Mouse (Mus musculus): ENCODE data around the gene Nxf1. TPM values are rescaled to one million over a fixed set of nuclear protein-coding genes. Genes with fewer than 3 reads are reported as not detected.

Nxf1 gene
- polyA plus RNA-seq, 1 experiment from 2014 or later: 192 TPM

DNA sequence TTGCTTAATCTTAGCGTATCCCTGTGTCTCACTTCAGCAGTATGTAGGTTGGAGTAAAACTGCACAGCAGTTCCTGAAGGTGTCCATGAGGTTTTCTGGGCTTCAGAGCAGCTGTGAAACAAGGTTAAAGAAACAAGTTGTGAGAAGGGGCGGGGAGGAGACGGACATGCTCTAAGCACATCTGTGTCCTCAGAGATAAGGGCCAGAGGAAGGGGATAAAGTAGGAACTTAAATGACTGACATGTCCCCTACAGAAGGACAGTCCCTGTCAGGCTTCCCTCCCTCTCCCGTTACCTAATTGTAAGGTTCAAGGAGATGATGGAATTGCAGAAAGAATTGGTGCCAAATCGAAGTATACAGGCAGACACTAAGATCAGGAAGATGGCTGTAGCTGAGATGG, 16.1 kb downstream of the Nxf1 start:
- peak overlapping the region; percentile 88 for H3K4me2 ChIP-seq (replicated peaks)
- no peaks in the 10 kb centered on the region for H3K9me3 ChIP-seq (replicated peaks)
- H3K4me3 ChIP-seq (replicated peaks): peak overlapping the region; percentile 78
- ATAC-seq (ENCODE audit: insufficient number of reproducible peaks, low FRiP score, low TSS enrichment, low read depth): no peak
- 83% methylated on average over 5 of the region's 5 CpGs for WGBS
- H3K4me1 ChIP-seq: peaks cover 25% of the 10 kb centered on the region
- H3K36me3 ChIP-seq: peaks cover 36% of the 10 kb centered on the region
- H3K9ac ChIP-seq: 0 out of 2 replicates have a peak overlapping the region, but pooled peaks have one; percentile 1
- H3K27ac ChIP-seq (replicated peaks): peak overlapping the region; percentile 99
- no peaks in the 10 kb centered on the region for H3K27me3 ChIP-seq

DNA sequence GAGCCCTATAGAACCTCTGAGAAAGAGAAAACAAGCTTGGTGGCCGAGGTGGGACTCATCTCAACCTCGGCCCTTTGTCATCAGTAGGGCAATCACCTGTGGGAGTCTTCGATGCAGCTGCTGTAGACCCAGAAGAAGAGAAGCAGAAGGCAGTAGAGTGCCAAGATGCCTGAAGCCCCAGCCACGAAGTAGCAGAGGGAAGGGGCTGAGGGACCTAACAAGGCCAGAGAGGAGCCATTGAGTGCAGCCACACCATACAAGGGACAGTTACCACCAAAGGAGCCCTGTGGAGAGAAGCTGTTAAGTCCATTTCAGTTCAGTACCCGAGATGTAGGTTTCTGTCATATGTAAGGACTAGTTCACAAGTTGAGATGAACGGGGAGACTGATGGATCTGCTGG, 16.5 kb downstream of the Nxf1 start:
- H3K27me3 ChIP-seq: no peaks in the 10 kb centered on the region
- H3K9ac ChIP-seq: peak overlapping the region; percentile 95; the same call in 1 of the 2 replicates
- peaks cover 35% of the 10 kb centered on the region for H3K36me3 ChIP-seq
- peak overlapping the region; percentile 78 for H3K4me3 ChIP-seq (replicated peaks)
- H3K9me3 ChIP-seq (replicated peaks): no peaks in the 10 kb centered on the region
- H3K27ac ChIP-seq (replicated peaks): peak overlapping the region; percentile 99
- peak overlapping the region; percentile 88 for H3K4me2 ChIP-seq (replicated peaks)
- no peak for ATAC-seq (ENCODE audit: insufficient number of reproducible peaks, low FRiP score, low TSS enrichment, low read depth)
- 55% methylated on average over 6 of the region's 6 CpGs for WGBS
- H3K4me1 ChIP-seq: peaks cover 25% of the 10 kb centered on the region

DNA sequence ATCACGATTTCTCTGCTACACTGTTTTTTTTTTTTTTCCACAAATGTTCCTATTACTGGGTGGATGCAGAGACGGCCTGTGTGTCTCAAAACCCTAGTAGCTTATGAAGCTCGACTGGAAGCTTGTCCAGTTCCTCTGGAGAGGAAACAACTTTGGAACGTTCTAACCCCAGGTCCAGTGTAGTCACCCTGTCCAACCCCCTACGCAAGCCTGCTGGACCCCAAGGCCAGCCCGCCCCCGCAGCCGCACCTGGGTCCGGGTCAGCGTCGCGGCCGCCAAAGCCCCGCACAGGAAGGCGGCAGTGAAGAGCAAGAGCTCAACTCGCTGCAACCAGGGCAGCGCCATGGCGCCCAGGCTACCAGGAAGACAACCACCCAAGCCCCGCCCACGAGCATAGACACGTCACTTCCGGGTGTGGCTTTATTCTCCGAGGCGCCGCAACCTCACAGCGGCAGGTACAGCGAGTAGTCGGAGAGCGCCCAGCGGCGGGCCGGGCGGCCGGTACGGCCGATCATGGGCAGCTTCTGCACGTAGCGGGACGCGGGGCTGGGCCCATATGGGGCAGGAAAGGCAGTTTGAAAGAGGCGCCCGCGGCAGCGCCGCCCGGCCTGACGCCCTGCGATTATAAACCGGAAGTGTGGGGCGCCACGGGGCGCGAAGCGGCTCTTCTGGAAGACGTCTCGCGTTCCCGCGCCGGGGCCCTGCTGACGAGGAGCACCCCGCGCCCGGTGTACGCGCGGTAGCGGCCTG, 17.4 kb downstream of the Nxf1 start, which contains the start of gene Tmem179b:
TSS of gene Tmem179b (minus strand) at position 382 of the 750 bp plus-strand sequence.
- peak within 1 kb of the TSS; percentile 88 for H3K4me2 ChIP-seq (replicated peaks)
- H3K27me3 ChIP-seq: no peaks in the 10 kb centered on the region
- peak within 1 kb of the TSS; percentile 99 for H3K27ac ChIP-seq (replicated peaks)
- ATAC-seq (ENCODE audit: insufficient number of reproducible peaks, low FRiP score, low TSS enrichment, low read depth): peak; percentile 93
- H3K9me3 ChIP-seq (replicated peaks): no peaks in the 10 kb centered on the region
- H3K9ac ChIP-seq: peak within 1 kb of the TSS; percentile 95
- WGBS: under 1% methylated on average over 68 of the region's 68 CpGs
- H3K36me3 ChIP-seq: peaks cover 33% of the 10 kb centered on the region
- peaks cover 25% of the 10 kb centered on the region for H3K4me1 ChIP-seq
- H3K4me3 ChIP-seq (replicated peaks): peak within 1 kb of the TSS; percentile 78

DNA sequence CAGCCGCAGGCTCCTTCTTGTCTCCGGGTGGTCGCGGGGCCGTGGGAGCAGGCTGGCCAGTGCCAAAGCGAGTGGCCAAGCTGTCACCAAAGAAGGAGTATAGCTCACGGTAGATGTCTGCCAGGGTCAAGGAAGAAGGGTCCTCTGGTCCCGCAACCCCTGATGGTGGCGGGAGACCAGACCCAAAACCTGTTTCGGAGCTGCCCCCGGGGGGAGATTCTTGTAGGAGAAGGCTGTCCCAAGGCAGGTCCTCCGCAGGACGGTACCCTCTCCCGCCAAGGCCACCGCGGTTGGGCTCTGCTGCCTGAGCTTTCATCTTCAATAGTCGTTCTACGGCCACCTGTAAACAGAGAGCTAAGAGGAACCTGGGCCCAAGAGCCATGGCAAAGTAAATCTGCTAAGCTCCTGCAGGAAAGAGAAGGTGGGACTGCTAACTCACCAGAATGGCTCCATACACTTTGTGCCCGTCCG, 18.1 kb downstream of the Nxf1 start:
- peak overlapping the region; percentile 78 for H3K4me3 ChIP-seq (replicated peaks)
- H3K4me1 ChIP-seq: peaks cover 25% of the 10 kb centered on the region
- H3K9ac ChIP-seq: peak overlapping the region; percentile 95
- H3K4me2 ChIP-seq (replicated peaks): peak overlapping the region; percentile 88
- H3K9me3 ChIP-seq (replicated peaks): no peaks in the 10 kb centered on the region
- WGBS: 4% methylated on average over 20 of the region's 20 CpGs
- ATAC-seq (ENCODE audit: insufficient number of reproducible peaks, low FRiP score, low TSS enrichment, low read depth): peak; percentile 22
- H3K27ac ChIP-seq (replicated peaks): peak overlapping the region; percentile 99
- peaks cover 30% of the 10 kb centered on the region for H3K36me3 ChIP-seq
- H3K27me3 ChIP-seq: no peaks in the 10 kb centered on the region

DNA sequence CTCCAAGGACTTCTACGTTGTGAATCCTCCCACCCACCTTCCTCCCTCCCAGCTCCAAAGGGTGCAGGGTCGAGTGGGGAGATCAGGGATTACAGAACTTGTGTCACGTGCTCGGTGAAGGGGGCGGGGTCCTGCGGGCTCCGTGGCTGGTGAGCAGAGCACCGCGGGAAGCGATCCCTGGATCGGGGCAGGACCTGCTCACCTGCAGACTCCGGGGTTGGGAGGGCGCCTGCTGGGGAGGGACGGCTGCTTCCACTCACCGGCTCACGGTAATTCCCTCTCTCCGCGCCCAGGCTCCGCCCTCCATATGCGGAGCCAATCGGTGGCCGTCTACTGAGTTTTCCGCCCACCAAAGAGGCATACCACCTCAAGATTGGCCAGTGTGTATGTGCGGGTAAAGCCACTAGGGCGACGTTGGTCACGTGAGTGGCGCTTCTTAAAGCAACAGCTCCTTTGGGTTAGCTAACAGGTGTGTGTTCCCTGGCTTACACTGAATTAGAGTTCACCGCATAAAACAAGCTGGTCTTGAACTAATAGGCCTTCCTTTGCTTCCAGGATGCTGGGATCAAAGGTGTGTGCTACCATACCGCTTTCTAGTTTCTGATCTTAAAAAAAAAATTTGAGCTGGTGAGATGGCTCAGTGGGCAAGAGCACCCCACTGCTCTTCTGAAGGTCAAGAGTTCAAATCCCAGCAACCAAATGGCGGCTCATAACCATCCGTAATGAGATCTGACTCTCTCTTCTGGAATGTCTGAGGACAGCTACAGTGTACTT, 29.3 kb downstream of the Nxf1 start, which contains the start of gene Taf6l:
TSS of gene Taf6l (minus strand) at position 410 of the 774 bp plus-strand sequence.
- peak; percentile 98 for ATAC-seq (ENCODE audit: insufficient number of reproducible peaks, low FRiP score, low TSS enrichment, low read depth)
- Histone ChIP-seq H3K27ac (replicated peaks) (peak within 1 kb of the TSS; percentile 90), H3K27me3 (no peaks in the 10 kb centered on the region), H3K36me3 (peaks cover 34% of the 10 kb centered on the region), H3K4me1 (peaks cover 10% of the 10 kb centered on the region), H3K9me3 (replicated peaks) (no peaks in the 10 kb centered on the region), H3K4me2 (replicated peaks) (peak within 1 kb of the TSS; percentile 72), H3K4me3 (replicated peaks) (peak within 1 kb of the TSS; percentile 81), H3K9ac (peak within 1 kb of the TSS; percentile 65)
- under 1% methylated on average over 32 of the region's 32 CpGs for WGBS

DNA sequence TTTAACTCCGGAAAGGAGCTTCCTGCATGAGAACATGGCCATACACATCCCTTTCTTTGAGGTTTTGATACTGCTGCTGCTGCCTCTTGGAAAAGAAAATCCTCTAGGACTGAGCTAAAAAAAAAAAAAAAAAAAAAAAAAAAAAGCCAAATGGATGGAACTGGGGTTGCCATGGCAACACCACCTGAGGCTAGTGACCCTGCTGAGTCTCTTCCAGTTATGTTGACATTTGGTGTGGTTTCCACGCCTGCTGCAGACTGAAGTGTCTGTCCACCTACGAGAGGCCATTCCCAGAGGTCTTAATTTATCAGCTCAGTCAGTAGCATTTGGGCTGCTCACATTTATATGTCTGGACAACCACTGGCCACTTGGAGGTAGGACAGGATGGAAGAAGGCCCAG, 31.6 kb downstream of the Nxf1 start:
- Histone ChIP-seq H3K4me2 (replicated peaks) (no peak overlapping the region), H3K27ac (replicated peaks) (no peak overlapping the region), H3K4me3 (replicated peaks) (no peak overlapping the region), H3K27me3 (no peaks in the 10 kb centered on the region), H3K36me3 (peaks cover 25% of the 10 kb centered on the region), H3K4me1 (peaks cover 10% of the 10 kb centered on the region), H3K9ac (no peak overlapping the region), H3K9me3 (replicated peaks) (no peaks in the 10 kb centered on the region)
- 24% methylated on average over 3 of the region's 3 CpGs for WGBS
- ATAC-seq (ENCODE audit: insufficient number of reproducible peaks, low FRiP score, low TSS enrichment, low read depth): no peak

DNA sequence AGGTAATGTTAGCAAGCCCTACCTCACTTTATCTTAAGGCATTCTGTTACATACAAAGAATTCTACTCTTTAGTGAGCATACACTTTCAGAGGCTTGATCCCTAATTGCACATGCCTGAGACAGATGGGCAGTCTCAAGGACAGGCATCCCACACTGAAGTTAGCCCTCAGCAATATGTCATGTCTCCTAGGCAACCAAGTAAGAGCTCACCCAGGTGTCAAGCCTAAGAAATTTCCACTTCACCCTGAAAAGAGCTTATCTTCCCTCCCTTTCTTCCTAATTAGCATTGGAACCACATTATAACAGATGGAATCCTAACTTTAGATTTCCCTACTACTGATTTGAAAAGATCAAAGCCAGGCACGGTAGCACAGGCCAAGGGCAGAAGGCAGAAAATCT, 32.3 kb downstream of the Nxf1 start:
- Histone ChIP-seq H3K36me3 (peaks cover 28% of the 10 kb centered on the region), H3K4me2 (replicated peaks) (no peak overlapping the region), H3K4me3 (replicated peaks) (no peak overlapping the region), H3K27me3 (no peaks in the 10 kb centered on the region), H3K4me1 (peaks cover 10% of the 10 kb centered on the region), H3K9ac (no peak overlapping the region), H3K9me3 (replicated peaks) (no peaks in the 10 kb centered on the region), H3K27ac (replicated peaks) (no peak overlapping the region)
- no peak for ATAC-seq (ENCODE audit: insufficient number of reproducible peaks, low FRiP score, low TSS enrichment, low read depth)
- WGBS: 53% methylated on average over 1 of the region's 1 CpGs

DNA sequence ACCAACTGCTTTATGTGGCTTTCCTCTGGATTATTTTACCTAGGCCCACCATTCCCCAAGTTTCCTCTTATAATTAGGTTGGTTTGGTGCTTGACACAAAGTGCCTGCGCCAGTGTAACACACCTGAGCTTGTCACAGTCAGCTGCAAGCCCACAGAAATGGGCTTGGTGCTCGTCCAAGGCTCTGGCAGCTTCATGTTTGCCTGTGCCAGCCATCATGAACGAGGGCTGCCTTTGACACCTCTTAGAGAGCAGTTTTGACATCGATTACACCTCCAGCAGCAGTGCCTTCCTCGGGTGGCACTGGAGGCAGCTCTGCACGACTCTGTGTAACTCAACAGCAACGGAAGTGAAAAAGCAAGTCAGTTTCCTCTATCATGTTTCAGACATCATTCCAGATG, 33.3 kb downstream of the Nxf1 start:
- Histone ChIP-seq H3K27ac (replicated peaks) (no peak overlapping the region), H3K9ac (no peak overlapping the region), H3K9me3 (replicated peaks) (no peaks in the 10 kb centered on the region), H3K4me3 (replicated peaks) (no peak overlapping the region), H3K4me1 (peaks cover 7% of the 10 kb centered on the region), H3K4me2 (replicated peaks) (no peak overlapping the region), H3K27me3 (no peaks in the 10 kb centered on the region), H3K36me3 (peaks cover 38% of the 10 kb centered on the region)
- 80% methylated on average over 7 of the region's 7 CpGs for WGBS
- no peak for ATAC-seq (ENCODE audit: insufficient number of reproducible peaks, low FRiP score, low TSS enrichment, low read depth)

DNA sequence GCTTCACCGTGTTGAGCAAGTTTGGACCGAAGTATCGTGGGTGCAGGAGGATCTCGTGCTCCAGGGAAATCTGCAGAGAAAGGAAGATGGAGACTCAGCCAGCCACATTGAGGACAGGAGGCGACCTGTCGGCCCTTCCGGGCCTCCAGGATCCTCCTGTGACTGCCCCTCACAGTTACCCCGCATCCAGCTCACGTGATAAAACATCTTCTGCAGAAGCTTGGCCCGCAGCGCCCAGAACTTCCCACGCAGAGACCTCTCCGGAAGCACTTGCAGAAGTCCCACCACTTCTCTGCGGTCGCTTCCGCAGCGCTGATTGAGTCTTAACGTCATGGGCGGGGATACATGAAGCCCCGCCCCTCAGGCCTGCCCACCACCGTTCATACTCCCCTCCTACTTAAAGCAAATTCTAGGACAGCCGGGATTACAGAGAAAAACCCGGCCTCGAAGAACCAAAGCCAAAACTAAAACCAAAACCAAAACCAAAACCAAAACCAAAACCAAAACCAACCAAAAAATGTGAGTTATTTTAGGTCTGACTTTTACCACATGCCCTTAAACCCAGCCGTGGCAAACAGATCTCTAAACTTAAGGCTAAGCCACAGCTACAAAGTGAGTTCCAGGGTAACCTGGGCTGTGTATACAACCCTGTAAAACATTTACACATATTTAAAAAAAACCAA, 41.5 kb downstream of the Nxf1 start, which contains the start of gene Polr2g:
TSS of gene Polr2g (minus strand) at position 314 of the 683 bp plus-strand sequence.
- under 1% methylated on average over 25 of the region's 25 CpGs for WGBS
- Histone ChIP-seq H3K4me3 (replicated peaks) (peak within 1 kb of the TSS; percentile 78), H3K4me2 (replicated peaks) (peak within 1 kb of the TSS; percentile 63), H3K36me3 (peaks cover 25% of the 10 kb centered on the region), H3K9me3 (replicated peaks) (no peaks in the 10 kb centered on the region), H3K4me1 (peaks cover 21% of the 10 kb centered on the region), H3K9ac (peak within 1 kb of the TSS; percentile 76), H3K27me3 (no peaks in the 10 kb centered on the region), H3K27ac (replicated peaks) (peak within 1 kb of the TSS; percentile 82)
- ATAC-seq (ENCODE audit: insufficient number of reproducible peaks, low FRiP score, low TSS enrichment, low read depth): peak; percentile 78

DNA sequence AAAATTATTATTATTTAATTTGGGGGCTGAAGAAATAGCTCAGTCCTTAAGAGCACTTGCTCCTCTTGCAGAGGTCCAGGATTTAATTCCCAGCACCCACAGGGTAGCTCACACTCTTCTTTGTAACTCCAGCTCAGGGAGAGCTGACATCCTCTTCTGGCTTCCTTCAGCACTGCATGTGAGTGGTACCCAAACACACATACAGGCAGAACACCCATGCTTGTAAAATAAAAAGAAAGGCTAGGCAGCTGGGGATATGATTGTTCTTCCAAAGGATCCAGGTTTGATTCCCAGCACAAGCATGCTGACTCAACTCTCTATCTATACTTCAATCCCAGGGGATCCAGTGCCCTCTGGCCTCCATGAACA, 42.1 kb downstream of the Nxf1 start:
- Histone ChIP-seq H3K9me3 (replicated peaks) (no peaks in the 10 kb centered on the region), H3K27ac (replicated peaks) (peak overlapping the region; percentile 82; the same call in 1 of the 2 replicates), H3K4me1 (peaks cover 21% of the 10 kb centered on the region), H3K36me3 (peaks cover 19% of the 10 kb centered on the region), H3K27me3 (no peaks in the 10 kb centered on the region), H3K4me3 (replicated peaks) (peak overlapping the region; percentile 78; the same call in 1 of the 2 replicates), H3K9ac (no peak overlapping the region), H3K4me2 (replicated peaks) (peak overlapping the region; percentile 63; the same call in 1 of the 2 replicates)
- ATAC-seq (ENCODE audit: insufficient number of reproducible peaks, low FRiP score, low TSS enrichment, low read depth): no peak
